Mouse (Mus musculus): Measurements from ENCODE around the gene Pramel1.
"Not testable (repeated sequence)": the region's sequence is repeated elsewhere in the genome, so short reads cannot be mapped to it uniquely, and the experiment has no call there.

DNA sequence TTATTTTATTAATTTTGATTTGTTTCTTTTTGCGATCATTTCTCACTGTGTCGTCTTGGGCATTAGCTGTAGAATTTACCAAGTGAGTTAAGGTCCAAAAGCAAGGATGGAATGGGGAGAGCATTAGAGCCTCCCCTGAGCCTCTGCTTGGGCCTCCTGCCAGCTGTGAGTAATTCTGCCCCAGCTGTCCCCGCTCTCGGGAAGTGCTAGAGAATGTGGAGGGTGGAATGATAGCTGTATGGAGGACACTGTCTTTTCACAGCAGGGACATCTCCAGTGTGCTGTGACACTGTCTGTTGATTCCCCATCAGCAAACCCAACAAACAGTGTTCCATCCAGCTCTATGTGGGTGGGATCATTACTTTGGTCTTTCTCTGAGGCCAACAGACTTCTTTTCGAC is 32.5 kb downstream of the Pramel1 start:
- TF ChIP-seq CTCF, EP300 (IDR thresholded peaks at IDR 0.05; ENCODE audit: low read depth): not testable (repeated sequence)
